ENCODE assay signal across 26 mouse cellular contexts in genomic region chr1:187826140-187826539, GRCm38 (mm10).
DNase-seq lines count a peak whose midpoint lies in the region; ATAC-seq and TF ChIP-seq lines count a peak whose summit lies in the region.
"Had no signal": no experiment of that assay in that cellular context is flagged by ENCODE, and none has a peak within 500 bp of the region (broad histone marks: within the 10 kb centered on the region; RNA-seq: fewer than 3 reads in every experiment).

No protein-coding gene starts in this region.

- no peak overlapping the region for H3K9ac ChIP-seq in intestine, embryonic 14.5 days (ENCODE audit: low read length)
- H3K9ac ChIP-seq in intestine, postnatal 0 days (ENCODE audit: low read depth, low read length) = no peak overlapping the region
- no peak overlapping the region for H3K9ac ChIP-seq in limb, embryonic 14.5 days (ENCODE audit: low read depth, low read length, severe bottlenecking)
- H3K9ac ChIP-seq: embryonic facial prominence, embryonic 13.5 days; forebrain, embryonic 13.5 days; limb, embryonic 13.5 days; liver, embryonic 13.5 days; neural tube, embryonic 13.5 days had no signal

- no peaks in the 10 kb centered on the region for H3K27me3 ChIP-seq in heart, embryonic 10.5 days (ENCODE audit: insufficient read depth, poor library complexity, severe bottlenecking)
- H3K27me3 ChIP-seq in intestine, embryonic 14.5 days (replicated peaks; ENCODE audit: control insufficient read depth, insufficient read depth, low read length) = no peaks in the 10 kb centered on the region
- H3K27me3 ChIP-seq in intestine, postnatal 0 days (replicated peaks; ENCODE audit: control insufficient read depth, insufficient read depth, low read length) = no peaks in the 10 kb centered on the region
- no peaks in the 10 kb centered on the region for H3K27me3 ChIP-seq in limb, embryonic 14.5 days (ENCODE audit: control insufficient read depth, insufficient read depth, low read length)
- H3K27me3 ChIP-seq in limb, embryonic 10.5 days (ENCODE audit: low read depth, poor library complexity, severe bottlenecking) = no peaks in the 10 kb centered on the region
- no peaks in the 10 kb centered on the region for H3K27me3 ChIP-seq in Patski
- H3K27me3 ChIP-seq: embryonic facial prominence, embryonic 13.5 days; limb, embryonic 13.5 days; liver, embryonic 13.5 days; neural tube, embryonic 13.5 days had no signal

- no peak for TF ChIP-seq CTCF in intestine, postnatal 0 days (IDR thresholded peaks at IDR 0.05; ENCODE audit: low read depth)
- no peak for TF ChIP-seq CTCF in Patski (IDR thresholded peaks at IDR 0.05)

- no peak overlapping the region for H3K4me3 ChIP-seq in heart, embryonic 10.5 days
- no peak overlapping the region for H3K4me3 ChIP-seq in intestine, embryonic 14.5 days (ENCODE audit: low read depth, low read length)
- no peak overlapping the region for H3K4me3 ChIP-seq in intestine, postnatal 0 days (ENCODE audit: low read depth, low read length)
- no peak overlapping the region for H3K4me3 ChIP-seq in limb, embryonic 14.5 days (replicated peaks; ENCODE audit: low read length)
- H3K4me3 ChIP-seq in limb, embryonic 10.5 days = no peak overlapping the region
- H3K4me3 ChIP-seq: embryonic facial prominence, embryonic 13.5 days; forebrain, embryonic 13.5 days; limb, embryonic 13.5 days; liver, embryonic 13.5 days; myocyte; neural tube, embryonic 13.5 days had no signal

- CTCF ChIA-PET in Patski (lab: Charles Lee) = no interaction called here

- no peaks in the 10 kb centered on the region for H3K9me3 ChIP-seq in heart, embryonic 10.5 days
- no peaks in the 10 kb centered on the region for H3K9me3 ChIP-seq in intestine, embryonic 14.5 days (ENCODE audit: control insufficient read depth, low read length)
- H3K9me3 ChIP-seq in intestine, postnatal 0 days (ENCODE audit: control insufficient read depth) = no peaks in the 10 kb centered on the region
- H3K9me3 ChIP-seq in limb, embryonic 14.5 days (ENCODE audit: control insufficient read depth, low read length) = no peaks in the 10 kb centered on the region
- no peaks in the 10 kb centered on the region for H3K9me3 ChIP-seq in limb, embryonic 10.5 days (replicated peaks)
- H3K9me3 ChIP-seq: embryonic facial prominence, embryonic 13.5 days; forebrain, embryonic 13.5 days; limb, embryonic 13.5 days; liver, embryonic 13.5 days; neural tube, embryonic 13.5 days had no signal

- POLR2A ChIA-PET in Patski (lab: Charles Lee) = no interaction called here

- H3K4me1 ChIP-seq in heart, embryonic 10.5 days = peaks cover 45% of the 10 kb centered on the region
- peaks cover 4% of the 10 kb centered on the region; the same call in 1 of the 2 replicates for H3K4me1 ChIP-seq in intestine, embryonic 14.5 days (replicated peaks; ENCODE audit: control insufficient read depth, insufficient read depth, low read length)
- H3K4me1 ChIP-seq in intestine, postnatal 0 days (replicated peaks; ENCODE audit: control insufficient read depth, insufficient read depth, low read length) = no peaks in the 10 kb centered on the region
- H3K4me1 ChIP-seq in limb, embryonic 14.5 days (ENCODE audit: control insufficient read depth, insufficient read depth, low read length) = no peaks in the 10 kb centered on the region
- H3K4me1 ChIP-seq in limb, embryonic 10.5 days = peaks cover 37% of the 10 kb centered on the region
- H3K4me1 ChIP-seq: liver, embryonic 13.5 days had no signal

- no peak for TF ChIP-seq POLR2A in limb, embryonic 14.5 days (IDR thresholded peaks at IDR 0.05; ENCODE audit: borderline replicate concordance, extremely low read depth, insufficient read depth, insufficient read length)

- no peak overlapping the region for H3K4me2 ChIP-seq in intestine, embryonic 14.5 days (ENCODE audit: low read length)
- no peak overlapping the region for H3K4me2 ChIP-seq in intestine, postnatal 0 days (replicated peaks; ENCODE audit: low read depth)
- H3K4me2 ChIP-seq in limb, embryonic 14.5 days (replicated peaks; ENCODE audit: low read depth, low read length, severe bottlenecking) = no peak overlapping the region
- H3K4me2 ChIP-seq: embryonic facial prominence, embryonic 13.5 days; forebrain, embryonic 13.5 days; limb, embryonic 13.5 days; liver, embryonic 13.5 days; neural tube, embryonic 13.5 days had no signal

- peak overlapping the region; percentile 68; the same call in 1 of the 2 replicates for H3K27ac ChIP-seq in heart, embryonic 10.5 days
- peak overlapping the region; percentile 35; the same call in 1 of the 2 replicates for H3K27ac ChIP-seq in intestine, embryonic 14.5 days (ENCODE audit: low read depth)
- H3K27ac ChIP-seq in intestine, postnatal 0 days (ENCODE audit: low read depth, low read length) = no peak overlapping the region
- no peak overlapping the region for H3K27ac ChIP-seq in limb, embryonic 14.5 days (replicated peaks; ENCODE audit: low read depth, low read length)
- no peak overlapping the region for H3K27ac ChIP-seq in limb, embryonic 10.5 days
- H3K27ac ChIP-seq: embryonic facial prominence, embryonic 13.5 days; forebrain, embryonic 13.5 days; hindbrain, postnatal 0 days; limb, embryonic 13.5 days; liver, embryonic 13.5 days; macrophage; neural tube, embryonic 13.5 days had no signal

- DNase-seq in heart, embryonic 10.5 days (ENCODE audit: low spot score) = no peak
- no peak for DNase-seq in heart, adult 18-20 months
- no peak for DNase-seq in intestine, embryonic 14.5 days (ENCODE audit: low spot score)
- peak; percentile 15 for DNase-seq in limb, embryonic 14.5 days (ENCODE audit: low spot score)
- no peak for DNase-seq in limb, embryonic 10.5 days (ENCODE audit: low spot score)
- no peak for DNase-seq in Patski (ENCODE audit: low read depth, low spot score)
- DNase-seq in left cerebral cortex, adult 18-20 months (ENCODE audit: low spot score in 2 of 2) = no peak
- DNase-seq: adrenal gland, postnatal 14 days; cerebellum, adult 2 months; cerebellum, postnatal 25 days; gastrocnemius, postnatal 36 days; kidney, postnatal 25 days; layer of hippocampus, postnatal 36 days; liver, embryonic 13.5 days; retina, postnatal 1 day; right cerebral cortex, postnatal 25 days; spleen, adult 18-20 months had no signal

- WGBS in heart, embryonic 10.5 days = 70% methylated on average over 1 of the region's 1 CpGs
- WGBS in intestine, embryonic 14.5 days = 24% methylated on average over 1 of the region's 1 CpGs
- 61% methylated on average over 1 of the region's 1 CpGs for WGBS in intestine, postnatal 0 days
- WGBS in limb, embryonic 14.5 days = 56% methylated on average over 1 of the region's 1 CpGs
- 86% methylated on average over 1 of the region's 1 CpGs for WGBS in limb, embryonic 10.5 days

- no peak for ATAC-seq in intestine, embryonic 14.5 days (replicated peaks; ENCODE audit: low FRiP score, low TSS enrichment, low read depth)
- ATAC-seq in intestine, postnatal 0 days = no peak
- ATAC-seq in limb, embryonic 14.5 days (ENCODE audit: low FRiP score, low read depth) = no peak
- peak; percentile 5 for ATAC-seq in Patski
- ATAC-seq: forebrain, embryonic 13.5 days; midbrain, embryonic 16.5 days had no signal

- in situ Hi-C loops in Patski (cut with MboI; ENCODE audit: low pct_unique_long_range_greater_than_20kb) = no loop called here

- H3K36me3 ChIP-seq in heart, embryonic 10.5 days = no peaks in the 10 kb centered on the region
- H3K36me3 ChIP-seq in intestine, embryonic 14.5 days (ENCODE audit: control insufficient read depth, insufficient read depth, low read length) = no peaks in the 10 kb centered on the region
- no peaks in the 10 kb centered on the region for H3K36me3 ChIP-seq in intestine, postnatal 0 days (ENCODE audit: control insufficient read depth, insufficient read depth)
- no peaks in the 10 kb centered on the region for H3K36me3 ChIP-seq in limb, embryonic 14.5 days (ENCODE audit: control insufficient read depth, insufficient read depth, low read length)
- H3K36me3 ChIP-seq in limb, embryonic 10.5 days = no peaks in the 10 kb centered on the region
- H3K36me3 ChIP-seq: embryonic facial prominence, embryonic 13.5 days; limb, embryonic 13.5 days; liver, embryonic 13.5 days; neural tube, embryonic 13.5 days had no signal

Comparison
In these comparisons a context has a peak if more than half of its experiments do, and no peak if none do; other contexts are left out.
1. H3K27ac ChIP-seq: peak in heart, embryonic 10.5 days (single experiment) and intestine, embryonic 14.5 days (single experiment); none in intestine, postnatal 0 days (single experiment), limb, embryonic 14.5 days (single experiment) and limb, embryonic 10.5 days (single experiment).